Mouse (Mus musculus) testis, postnatal 10 days (tissue): ENCODE measurements around the gene Schip1.

Source experiments
- DNase-seq: peaks from one replicate; pipeline ENCODE4 v3.0.0; 2021; ENCODE audit warnings: low spot score

Gene Schip1

GRCm38 (mm10) chr3:68560057-68560456, 495.5 kb downstream of the Schip1 start:
- no peak for DNase-seq

- DNase-seq = no peak
Observed at GRCm38 (mm10) chr3:68562838-68563237, 498.2 kb downstream of the Schip1 start.

GRCm38 (mm10) chr3:68563922-68564321, 499.3 kb downstream of the Schip1 start:
- no peak for DNase-seq

- DNase-seq = no peak
Observed at GRCm38 (mm10) chr3:68564978-68565674, 500.5 kb downstream of the Schip1 start.

GRCm38 (mm10) chr3:68565675-68566055, 501.1 kb downstream of the Schip1 start:
- DNase-seq = no peak

- no peak for DNase-seq
Observed at GRCm38 (mm10) chr3:68567581-68567980, 503.0 kb downstream of the Schip1 start.

- DNase-seq = no peak
Observed at GRCm38 (mm10) chr3:68568149-68568548, 503.5 kb downstream of the Schip1 start.

- no peak for DNase-seq
Observed at GRCm38 (mm10) chr3:68568716-68569115, 504.1 kb downstream of the Schip1 start.

GRCm38 (mm10) chr3:68570319-68570718, 505.7 kb downstream of the Schip1 start:
- DNase-seq = no peak

- peak; percentile 73 for DNase-seq
Observed at GRCm38 (mm10) chr3:68572249-68573225, 507.9 kb downstream of the Schip1 start.

GRCm38 (mm10) chr3:68573226-68573624, 508.6 kb downstream of the Schip1 start:
- DNase-seq = no peak

GRCm38 (mm10) chr3:68574097-68574496, 509.5 kb downstream of the Schip1 start:
- no peak for DNase-seq

- no peak for DNase-seq
Observed at GRCm38 (mm10) chr3:68574565-68574964, 510.0 kb downstream of the Schip1 start.

- DNase-seq = no peak
Observed at GRCm38 (mm10) chr3:68575636-68576340, 511.2 kb downstream of the Schip1 start.

GRCm38 (mm10) chr3:68576431-68576830, 511.8 kb downstream of the Schip1 start:
- DNase-seq = peak; percentile 86

GRCm38 (mm10) chr3:68576948-68577347, 512.3 kb downstream of the Schip1 start:
- DNase-seq = no peak

GRCm38 (mm10) chr3:68581591-68581990, 517.0 kb downstream of the Schip1 start:
- no peak for DNase-seq

- no peak for DNase-seq
Observed at GRCm38 (mm10) chr3:68582103-68582740, 517.6 kb downstream of the Schip1 start.

- no peak for DNase-seq
Observed at GRCm38 (mm10) chr3:68583031-68583693, 518.6 kb downstream of the Schip1 start.

GRCm38 (mm10) chr3:68583771-68584511, 519.3 kb downstream of the Schip1 start:
- no peak for DNase-seq

GRCm38 (mm10) chr3:68585213-68585612, 520.6 kb downstream of the Schip1 start:
- DNase-seq = no peak
